Mouse (Mus musculus): ENCODE data around the gene Irak4.

Gene Irak4

GRCm38 (mm10) chr15:94630553-94630952 lies 87.1 kb downstream of the Irak4 start:
- no peak for DNase-seq
